Mouse (Mus musculus) thymus, adult 2 months (tissue): ENCODE data around the gene Arntl.

Experiments
- CTCF ChIP-seq: fragments of 200-500 bp; IDR thresholded peaks from 2 replicates; pipeline ENCODE4 v1.5.1; 2012; ENCODE audit warnings: mild to moderate bottlenecking, control low read depth, low read length, moderate library complexity, borderline replicate concordance; ENCODE audit not compliant: control insufficient read depth, poor library complexity, insufficient read depth; ENCODE audit errors: extremely low read depth
- POLR2A ChIP-seq: fragments of 200-500 bp; IDR thresholded peaks from 2 replicates; pipeline ENCODE4 v1.6.1; 2012; ENCODE audit warnings: mild to moderate bottlenecking, low read length, control low read depth, moderate library complexity; ENCODE audit not compliant: control insufficient read depth, poor library complexity, insufficient read depth; ENCODE audit errors: extremely low read depth

DNA sequence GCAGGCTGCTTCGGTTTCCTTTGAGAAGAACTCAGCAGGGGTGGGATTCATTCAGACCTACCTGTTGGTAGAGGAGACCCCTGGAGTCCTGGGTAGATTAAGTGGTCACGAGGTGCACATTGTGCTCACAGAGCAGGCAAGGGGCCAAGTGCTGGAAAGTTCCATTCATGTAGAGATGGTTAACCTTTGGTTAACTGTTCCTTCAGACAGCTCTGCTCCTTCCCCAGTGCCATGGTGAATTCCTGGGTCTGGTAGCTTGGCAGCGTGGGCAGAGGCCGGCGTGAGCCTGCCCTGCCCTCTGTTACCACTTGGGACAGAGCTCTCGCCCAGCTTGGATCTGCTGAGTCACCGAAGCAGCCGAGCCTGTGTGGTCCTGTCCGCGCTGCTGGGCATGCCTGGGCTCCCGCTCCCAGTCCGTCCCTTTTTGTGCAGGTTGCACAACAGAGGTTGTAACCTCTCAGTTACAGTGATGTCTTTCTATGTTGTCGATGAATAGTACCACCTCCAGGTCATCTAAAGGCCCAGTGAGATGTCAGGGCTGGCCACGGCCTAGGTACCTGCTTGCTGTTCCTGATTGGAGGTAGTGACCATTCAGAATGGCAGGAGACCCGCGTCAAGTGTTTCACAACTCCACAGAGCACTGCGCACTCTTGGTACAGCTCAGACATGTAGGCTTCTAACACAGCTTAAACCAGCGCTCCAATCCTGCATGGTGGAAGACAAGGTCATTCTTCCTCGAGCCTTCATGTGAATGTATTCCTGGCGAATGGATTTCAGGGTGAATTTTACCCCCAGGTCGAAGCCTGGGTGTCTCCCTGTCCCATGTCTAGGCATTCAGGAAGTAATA lies 53.3 kb downstream of the Arntl start:
- no peak for TF ChIP-seq CTCF
- TF ChIP-seq POLR2A = no peak
